Mouse (Mus musculus) liver, postnatal 0 days (tissue): ENCODE results near the gene M1ap. TPM values are rescaled to one million over a fixed set of nuclear protein-coding genes. Genes with fewer than 3 reads are reported as not detected.
A peak's percentile ranks its signal among the peaks of the same experiment; 100 is the strongest.

Experiments used
- ATAC-seq: fragments of 200-750 bp; cut with Nextera tagmentation; 2 replicates; pipeline ENCODE4 v1.8.0; 2017; ENCODE audit warnings: mild to moderate bottlenecking, moderate library complexity
- DNase-seq: peaks from one replicate; pipeline ENCODE4 v3.0.0-alpha.2; 2016
- H3K27ac ChIP-seq: fragments of 300-500 bp; sonication (generic); 2 replicates; pipeline ENCODE4 v1.5.1; 2014; ENCODE audit warnings: antibody characterized with exemption, moderate library complexity, mild to moderate bottlenecking, low read depth
- H3K27me3 ChIP-seq: fragments of 300-500 bp; sonication (generic); 2 replicates; pipeline ENCODE4 v1.6.1; 2014; ENCODE audit warnings: low read length, control low read depth, mixed read lengths; ENCODE audit not compliant: insufficient read depth
- H3K36me3 ChIP-seq: fragments of 300-500 bp; sonication (generic); replicated peaks from 2 replicates; pipeline ENCODE4 v1.6.1; 2014; ENCODE audit warnings: mild to moderate bottlenecking, control low read depth, low read length, moderate library complexity, mixed read lengths; ENCODE audit not compliant: insufficient read depth
- H3K4me1 ChIP-seq: fragments of 300-500 bp; sonication (generic); 2 replicates; pipeline ENCODE4 v1.6.1; 2014; ENCODE audit warnings: antibody characterized with exemption, mild to moderate bottlenecking, control low read depth; ENCODE audit not compliant: insufficient read depth
- H3K4me2 ChIP-seq: fragments of 300-500 bp; sonication (generic); 2 replicates; pipeline ENCODE4 v1.6.1; 2014; ENCODE audit warnings: low read depth, mild to moderate bottlenecking, low read length, moderate library complexity, mixed read lengths
- H3K4me3 ChIP-seq: fragments of 300-500 bp; sonication (generic); 2 replicates; pipeline ENCODE4 v1.5.1; 2014; ENCODE audit warnings: low read depth, low read length
- H3K9ac ChIP-seq: fragments of 300-500 bp; sonication (generic); replicated peaks from 2 replicates; pipeline ENCODE4 v1.6.1; 2014; ENCODE audit warnings: mild to moderate bottlenecking, moderate library complexity
- H3K9me3 ChIP-seq: fragments of 300-500 bp; sonication (generic); 2 replicates; pipeline ENCODE4 v1.6.1; 2016; ENCODE audit warnings: mild to moderate bottlenecking, control low read depth, low read length, mixed read lengths
- CTCF ChIP-seq: sonication (generic); IDR thresholded peaks from 2 replicates; pipeline ENCODE4 v1.5.1; 2016; ENCODE audit warnings: antibody characterized with exemption, low read depth
- EP300 ChIP-seq: IDR thresholded peaks from 2 replicates; pipeline ENCODE4 v1.6.1; 2016; ENCODE audit warnings: antibody characterized with exemption, low read depth, mild to moderate bottlenecking
- WGBS: fragments of 180-500 bp; shearing (Covaris S2); extraction: QIAGEN DNeasy Blood & Tissue Kit; methylation state at CpG from one replicate; pipeline ENCODE4 v1.1.7; 2014; ENCODE audit not compliant: insufficient replicate concordance; 5-methylcytosine and 5-hydroxymethylcytosine counted together
- polyA plus RNA-seq: library from polyadenylated mRNA; unstranded; fragments of >200 nt; fragmentation: Nextera tagmentation; extraction: Ambion mirVana; gene quantifications from 2 replicates; pipeline ENCODE4 v1.2.1, GENCODE M21; 2015

M1ap gene
- polyA plus RNA-seq, 1 experiment from 2014 or later: 4.3 TPM

DNA sequence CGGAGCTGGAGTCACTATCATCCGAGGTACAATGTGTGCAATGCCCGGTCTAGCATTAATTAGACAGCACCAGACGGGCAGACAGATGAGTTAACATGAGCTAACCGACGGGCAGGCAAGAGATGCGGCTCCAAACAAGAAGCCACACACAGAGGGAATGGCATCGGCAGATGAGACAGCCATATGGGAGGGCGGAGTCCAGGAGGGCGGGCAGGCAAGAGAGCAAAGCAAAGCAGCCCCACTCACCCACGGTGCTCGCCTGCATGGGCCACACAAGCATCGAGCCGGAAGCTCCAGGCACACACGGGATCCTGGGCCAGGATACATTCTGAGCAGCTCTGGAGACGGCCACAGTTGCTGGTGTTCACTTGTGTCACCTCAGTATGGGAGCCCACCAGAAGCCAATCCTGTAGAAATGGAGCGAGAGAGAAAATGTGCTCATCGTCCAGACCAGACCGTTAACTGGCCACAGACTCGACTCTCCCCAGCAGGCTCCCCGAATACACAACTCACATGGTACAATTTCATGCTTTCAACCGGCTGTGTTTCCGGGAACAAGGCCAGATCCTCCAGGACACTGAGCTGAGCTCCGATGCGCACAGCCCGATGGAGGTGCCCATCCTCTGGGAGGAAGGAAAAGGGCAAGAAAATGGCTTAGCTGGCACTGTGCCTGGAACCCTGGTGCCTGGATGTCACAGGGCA lies 29.5 kb upstream of the M1ap start:
- Histone ChIP-seq H3K4me3 (no peak overlapping the region), H3K36me3 (no peaks in the 10 kb centered on the region), H3K9ac (no peak overlapping the region), H3K27me3 (no peaks in the 10 kb centered on the region), H3K4me2 (no peak overlapping the region), H3K27ac (no peak overlapping the region), H3K4me1 (0 out of 2 replicates have a peak, but pooled peaks cover 3% of the 10 kb centered on the region), H3K9me3 (no peaks in the 10 kb centered on the region)
- ATAC-seq (no peak), DNase-seq (no peak)
- TF ChIP-seq CTCF: no peak
- 70% methylated on average over 26 of the region's 26 CpGs for whole genome bisulfite sequencing

DNA sequence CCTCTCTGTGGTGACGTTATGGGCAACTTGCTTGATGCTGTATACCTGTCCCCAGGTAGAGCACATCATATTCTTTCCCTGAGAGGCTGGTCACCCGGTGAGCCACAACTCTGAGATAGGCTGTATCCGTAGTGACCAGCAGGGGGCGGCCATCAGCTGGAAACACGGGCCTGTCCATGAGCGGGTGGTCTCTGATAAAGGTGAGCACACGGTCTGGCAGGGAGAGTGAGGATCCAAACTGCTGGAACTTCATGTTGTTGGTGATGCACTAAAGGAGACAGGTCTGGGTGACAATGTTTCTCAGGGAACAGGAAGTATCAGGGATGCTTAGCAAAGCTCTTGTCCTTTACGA lies 28.9 kb upstream of the M1ap start:
- H3K9ac ChIP-seq: no peak overlapping the region
- H3K9me3 ChIP-seq: no peaks in the 10 kb centered on the region
- DNase-seq (peak; percentile 60), ATAC-seq (no peak)
- H3K27me3 ChIP-seq: no peaks in the 10 kb centered on the region
- WGBS: 18% methylated on average over 8 of the region's 8 CpGs
- no peak overlapping the region for H3K4me3 ChIP-seq
- H3K27ac ChIP-seq: no peak overlapping the region
- H3K36me3 ChIP-seq: no peaks in the 10 kb centered on the region
- H3K4me1 ChIP-seq: 0 out of 2 replicates have a peak, but pooled peaks cover 3% of the 10 kb centered on the region
- peak; percentile 81 for TF ChIP-seq CTCF
- no peak for TF ChIP-seq EP300
- H3K4me2 ChIP-seq: no peak overlapping the region

DNA sequence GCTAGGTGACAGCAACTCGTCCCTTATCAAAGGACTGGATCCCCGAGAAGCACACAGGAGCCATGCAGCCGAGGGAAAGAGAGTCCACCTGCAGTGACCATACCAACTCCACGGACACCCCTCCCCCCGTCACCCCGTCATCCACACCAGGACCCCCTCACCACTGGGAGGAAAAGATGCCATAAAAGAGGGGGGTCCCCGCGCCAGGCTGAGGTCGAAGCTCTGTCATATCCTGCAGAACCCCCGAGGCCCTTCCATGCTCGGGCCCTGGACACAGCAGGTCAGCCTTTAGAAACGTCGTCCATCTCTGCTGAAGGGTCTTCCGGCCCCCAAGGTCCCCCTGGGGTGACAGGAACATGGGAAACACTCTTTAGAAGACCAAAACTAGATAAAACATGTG lies 28.3 kb upstream of the M1ap start:
- 78% methylated on average over 14 of the region's 14 CpGs for WGBS
- DNase-seq (no peak), ATAC-seq (no peak)
- TF ChIP-seq CTCF: no peak
- TF ChIP-seq EP300: no peak
- no peaks in the 10 kb centered on the region for H3K36me3 ChIP-seq
- H3K9ac ChIP-seq: no peak overlapping the region
- H3K27me3 ChIP-seq: no peaks in the 10 kb centered on the region
- H3K4me3 ChIP-seq: no peak overlapping the region
- no peak overlapping the region for H3K4me2 ChIP-seq
- 0 out of 2 replicates have a peak, but pooled peaks cover 3% of the 10 kb centered on the region for H3K4me1 ChIP-seq
- H3K27ac ChIP-seq: no peak overlapping the region
- H3K9me3 ChIP-seq: no peaks in the 10 kb centered on the region

DNA sequence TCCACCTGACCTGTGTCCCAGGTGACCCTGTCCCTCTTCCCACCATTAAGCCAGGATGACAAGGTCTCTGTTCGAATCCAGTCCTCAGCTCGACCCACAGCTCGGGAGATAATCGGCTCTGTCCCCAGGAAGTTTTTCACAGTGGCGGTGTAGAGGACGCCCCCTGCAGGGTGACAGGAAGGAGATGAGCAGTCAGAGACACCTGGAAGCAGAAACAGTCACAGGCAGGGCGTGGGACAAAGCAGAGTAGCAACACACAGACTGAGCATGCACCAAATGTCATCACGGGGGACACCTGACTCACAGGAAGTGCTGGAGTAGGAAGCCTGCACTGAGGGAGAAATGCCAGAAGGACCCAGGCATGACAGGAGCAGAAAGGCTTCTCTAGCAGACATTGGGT lies 27.2 kb upstream of the M1ap start:
- Histone ChIP-seq H3K4me1 (no peaks in the 10 kb centered on the region), H3K4me2 (no peak overlapping the region), H3K27me3 (no peaks in the 10 kb centered on the region), H3K27ac (no peak overlapping the region), H3K4me3 (no peak overlapping the region), H3K9me3 (no peaks in the 10 kb centered on the region), H3K9ac (no peak overlapping the region), H3K36me3 (no peaks in the 10 kb centered on the region)
- DNase-seq (no peak), ATAC-seq (no peak)
- peak; percentile 14; the same call in 1 of the 2 replicates for TF ChIP-seq CTCF
- TF ChIP-seq EP300: no peak
- WGBS: 46% methylated on average over 8 of the region's 8 CpGs

DNA sequence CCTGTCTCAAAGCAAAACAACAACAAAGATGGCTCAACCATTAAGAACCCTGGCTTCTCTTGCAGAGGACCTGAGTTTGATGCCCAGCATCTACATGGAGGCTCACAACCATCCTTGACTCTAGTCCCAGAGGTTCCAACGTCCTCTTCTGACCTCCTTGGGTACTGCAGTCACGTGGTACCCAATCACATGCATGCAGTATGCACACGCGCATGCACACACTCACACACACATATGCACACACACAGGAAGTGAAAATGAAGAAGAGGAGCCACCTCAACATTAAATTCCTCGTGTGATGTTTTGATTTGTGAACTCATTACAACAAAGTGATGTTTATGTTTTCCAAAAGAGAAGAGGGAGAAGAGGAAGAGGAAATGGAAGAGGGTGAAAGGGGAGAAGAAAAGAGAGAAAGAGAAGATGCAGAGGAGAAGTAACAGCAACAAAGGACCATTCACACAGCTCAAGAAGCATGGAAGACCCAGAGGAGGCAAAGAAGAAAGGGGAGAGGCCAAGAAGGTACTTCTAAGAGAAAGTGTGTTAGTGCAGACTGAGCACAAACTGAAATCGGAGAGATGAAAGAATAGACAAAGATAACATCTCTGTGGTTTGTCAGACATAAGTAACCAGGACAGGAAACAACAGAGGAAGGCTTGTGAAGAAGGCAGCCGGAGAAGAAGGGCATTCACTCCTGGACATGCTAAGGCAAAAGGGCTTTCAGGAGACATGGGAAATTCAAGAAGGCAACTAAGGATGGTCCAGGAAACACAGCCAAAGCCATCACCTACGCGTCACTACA lies 25.1 kb upstream of the M1ap start:
- no peak overlapping the region for H3K9ac ChIP-seq
- TF ChIP-seq CTCF (no peak), EP300 (no peak)
- 45% methylated on average over 9 of the region's 9 CpGs for WGBS
- no peak for DNase-seq
- no peak for ATAC-seq
- H3K27ac ChIP-seq: no peak overlapping the region
- H3K4me1 ChIP-seq: no peaks in the 10 kb centered on the region
- no peaks in the 10 kb centered on the region for H3K27me3 ChIP-seq
- H3K4me3 ChIP-seq: no peak overlapping the region
- H3K36me3 ChIP-seq: no peaks in the 10 kb centered on the region
- H3K4me2 ChIP-seq: no peak overlapping the region
- H3K9me3 ChIP-seq: no peaks in the 10 kb centered on the region

DNA sequence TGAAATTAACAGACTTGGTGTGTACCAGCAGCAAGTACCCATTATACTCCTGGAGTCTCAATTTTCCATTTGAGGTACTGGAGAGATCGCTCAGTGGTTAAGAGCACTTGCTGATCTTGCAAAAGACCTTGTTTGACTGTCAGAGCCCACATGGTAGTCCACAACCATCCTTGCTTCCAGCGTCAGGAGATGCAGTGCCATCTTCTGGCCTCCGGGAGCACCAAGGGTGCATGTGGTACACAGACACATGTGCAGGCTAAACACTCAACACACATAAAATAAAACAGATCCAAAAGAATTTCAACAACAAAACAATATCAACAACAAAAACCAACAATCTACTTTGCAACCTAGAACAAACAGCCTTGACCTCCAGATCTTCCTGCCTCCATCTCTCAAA lies 21.7 kb upstream of the M1ap start:
- DNase-seq (no peak), ATAC-seq (no peak)
- Histone ChIP-seq H3K9ac (no peak overlapping the region), H3K4me3 (no peak overlapping the region), H3K4me2 (no peak overlapping the region), H3K4me1 (no peaks in the 10 kb centered on the region), H3K36me3 (no peaks in the 10 kb centered on the region), H3K9me3 (no peaks in the 10 kb centered on the region), H3K27me3 (no peaks in the 10 kb centered on the region), H3K27ac (no peak overlapping the region)
- WGBS: 50% methylated on average over 3 of the region's 3 CpGs
- TF ChIP-seq EP300 (no peak), CTCF (peak; percentile 22; the same call in 1 of the 2 replicates)
